Mouse (Mus musculus) ES-CJ7 (cell line): ENCODE measurements at regions not wholly inside any gene's neighbourhood (a gene's known extent, or its start where the extent isn't known, plus 50 kb on each side); places are given as distances from the start of the nearest gene placed in this dataset.
"Not testable (repeated sequence)": the region's sequence is repeated elsewhere in the genome, so short reads cannot be mapped to it uniquely, and the experiment has no call there.

Source experiments
- DNase-seq: peaks from one replicate; pipeline ENCODE4 v3.0.0; 2011; ENCODE audit warnings: low read depth, low spot score

GRCm38 (mm10) chr3:40368421-40368820 lies 162.7 kb upstream of the Intu start:
- no peak for DNase-seq

- no peak for DNase-seq
These were observed 159.7 kb upstream of the Intu start for GRCm38 (mm10) chr3:40371411-40371810.

DNA sequence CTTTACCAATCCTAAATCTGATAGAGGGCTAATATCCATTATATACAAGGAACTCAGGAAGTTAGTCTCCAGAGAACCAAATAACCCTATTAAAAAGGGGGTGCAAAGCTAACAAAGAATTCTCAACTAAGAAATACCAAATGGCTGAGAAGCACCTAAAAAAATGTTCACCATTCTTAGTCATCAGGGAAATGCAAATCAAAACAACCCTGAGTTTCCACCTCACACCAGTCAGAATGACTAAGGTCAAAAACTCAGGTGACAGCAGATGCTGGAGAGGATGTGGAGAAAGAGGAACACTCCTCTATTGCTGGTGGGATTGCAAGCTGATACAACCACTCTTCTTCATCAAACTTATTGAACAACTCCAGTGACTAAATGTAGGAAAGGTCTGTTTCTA lies 154.9 kb upstream of the Intu start:
- DNase-seq = not testable (repeated sequence)

GRCm38 (mm10) chr3:40377416-40377815 lies 153.7 kb upstream of the Intu start:
- DNase-seq = no peak

DNA sequence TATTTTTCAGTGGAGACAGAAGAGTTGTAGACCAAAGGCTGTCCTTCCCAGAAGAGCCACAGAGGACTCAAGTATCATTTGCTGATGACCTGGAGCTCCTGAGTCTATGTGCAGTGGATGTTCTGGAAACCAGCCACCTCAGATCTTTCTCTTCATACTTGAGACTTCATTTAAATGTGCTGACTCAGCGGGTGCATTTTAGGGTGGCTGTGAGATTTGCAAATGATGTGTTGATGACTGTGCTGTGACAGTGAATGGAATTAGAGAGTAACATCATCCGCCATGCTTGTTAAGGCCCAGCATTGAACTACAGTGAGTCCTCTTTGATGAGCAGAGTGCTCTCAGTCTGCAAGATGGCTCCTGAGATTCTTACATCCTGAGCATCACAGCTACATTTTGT lies 152.0 kb upstream of the Intu start:
- no peak for DNase-seq

GRCm38 (mm10) chr3:40391631-40392030 lies 139.5 kb upstream of the Intu start:
- DNase-seq = peak; percentile 82

GRCm38 (mm10) chr3:40398184-40398583 lies 132.9 kb upstream of the Intu start:
- no peak for DNase-seq

DNA sequence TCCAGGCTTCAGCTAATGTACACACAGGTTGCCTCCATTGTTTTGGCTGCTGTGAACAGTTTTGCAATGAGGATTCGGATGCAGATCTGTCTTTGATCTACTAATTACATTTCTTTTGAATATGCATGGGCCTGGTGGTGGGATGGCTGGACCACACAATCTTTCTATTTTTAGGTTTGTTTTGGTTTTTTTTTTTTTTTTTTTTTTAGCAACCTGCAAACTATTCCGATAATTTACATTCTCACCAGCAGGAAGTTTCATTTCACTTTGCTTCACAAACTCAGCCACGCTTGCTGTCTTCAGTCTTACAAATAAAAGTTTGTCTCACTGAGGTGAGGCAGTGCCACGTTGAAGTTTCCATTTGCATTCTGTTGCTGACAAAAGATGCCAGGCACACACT lies 127.7 kb upstream of the Intu start:
- no peak for DNase-seq

DNA sequence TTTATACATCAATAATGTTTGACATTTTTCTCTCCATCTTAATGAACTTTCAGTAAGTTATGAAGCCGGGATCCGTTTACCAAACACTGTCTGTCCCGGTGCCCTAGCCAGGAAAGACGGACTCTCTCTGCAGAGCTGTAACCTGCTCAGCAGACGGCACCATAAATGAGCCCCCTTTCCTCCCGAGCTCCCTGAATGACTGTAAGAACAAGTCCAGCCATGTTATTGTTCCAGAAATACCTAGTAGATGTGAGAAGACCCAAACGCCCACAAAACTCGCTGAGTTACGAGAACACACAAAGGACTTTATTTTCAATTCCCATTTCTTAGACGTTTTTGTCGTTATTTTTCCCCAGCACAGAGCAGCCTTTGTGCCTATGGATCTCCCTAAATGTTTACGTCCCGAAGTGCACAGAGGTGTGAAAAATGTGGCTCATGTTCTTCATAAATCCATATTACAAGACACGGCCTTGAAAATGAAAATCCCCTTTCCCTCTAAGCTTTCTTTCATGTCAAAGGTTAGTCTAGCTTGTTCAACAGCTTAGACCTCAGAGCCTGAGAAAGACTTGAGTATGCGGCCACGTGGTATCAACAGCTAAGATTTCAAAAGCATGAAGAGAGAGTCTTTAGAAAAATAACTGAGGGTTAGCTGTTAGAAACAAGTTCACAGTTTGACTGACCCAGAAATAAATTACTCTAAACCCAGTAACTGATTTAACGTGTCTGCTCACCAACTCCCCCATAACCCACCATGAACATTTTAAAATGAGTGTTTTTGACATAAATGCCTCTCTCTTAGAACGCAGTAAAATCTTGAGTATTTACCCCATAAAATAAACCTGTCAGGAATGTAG lies 125.8 kb upstream of the Intu start:
- DNase-seq = no peak

GRCm38 (mm10) chr3:40405949-40406236 lies 125.2 kb upstream of the Intu start:
- no peak for DNase-seq

- DNase-seq = no peak
These were observed 122.1 kb upstream of the Intu start for GRCm38 (mm10) chr3:40408921-40409488.

DNA sequence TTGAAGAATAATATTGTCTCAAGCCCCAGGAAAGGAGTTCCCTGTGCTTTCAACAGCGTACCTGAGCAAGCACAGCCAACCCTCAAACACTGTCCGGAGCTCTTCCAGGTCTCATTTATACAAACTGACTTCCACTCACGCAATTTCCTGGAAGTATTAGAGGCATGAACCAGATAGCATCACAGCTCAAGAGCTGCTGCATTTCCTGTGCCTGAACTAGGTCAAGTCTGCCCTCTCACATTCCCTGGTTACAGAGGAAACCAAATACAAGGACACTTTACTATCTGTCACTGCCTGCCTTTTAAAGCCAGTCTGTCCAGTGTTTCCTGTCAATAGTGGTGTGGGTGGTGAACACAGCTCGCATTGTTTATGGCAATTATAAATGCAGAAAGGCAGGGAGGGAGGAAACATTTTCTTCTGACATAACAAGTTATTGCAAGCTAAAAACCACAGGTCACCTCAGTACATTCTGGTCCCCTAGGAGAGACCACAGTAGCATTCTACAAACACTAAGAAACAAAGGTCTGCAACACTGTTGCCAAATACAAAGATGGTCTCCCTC lies 120.3 kb upstream of the Intu start:
- DNase-seq = no peak

DNA sequence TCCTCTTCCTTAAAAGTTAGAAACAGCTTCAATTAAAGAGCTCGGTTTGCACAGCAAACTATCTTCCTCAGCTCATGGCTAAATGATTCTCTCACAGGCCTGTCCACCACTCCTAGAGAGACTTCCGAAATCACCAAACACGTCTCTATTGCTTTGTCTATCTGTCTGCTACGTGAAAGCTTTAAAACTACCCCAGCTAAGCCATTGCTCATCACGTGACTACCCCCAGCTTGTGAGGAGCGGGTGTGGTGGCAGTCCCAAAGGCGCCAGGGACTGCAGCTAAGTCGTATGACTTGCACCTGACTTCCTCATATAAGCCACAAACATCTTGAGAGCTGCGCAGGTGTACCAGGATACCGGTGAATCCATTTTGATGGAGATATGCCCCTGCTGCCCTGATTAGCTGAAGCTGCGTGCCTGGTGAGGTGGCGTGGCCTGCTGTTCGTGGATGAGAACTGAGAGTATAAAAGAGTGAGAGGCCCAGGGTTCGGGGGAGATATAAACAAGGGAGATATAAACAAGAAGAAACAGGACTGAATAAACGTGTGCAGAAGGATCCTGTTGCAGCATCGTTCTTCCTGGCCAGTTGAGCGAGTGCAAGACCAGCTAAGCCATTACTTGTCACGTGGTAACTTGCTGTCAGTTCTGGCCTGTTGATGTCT lies 105.8 kb upstream of the Intu start:
- DNase-seq = not testable (repeated sequence)

GRCm38 (mm10) chr3:40426070-40426469 lies 105.0 kb upstream of the Intu start:
- DNase-seq = no peak

GRCm38 (mm10) chr3:40428021-40428420 lies 103.1 kb upstream of the Intu start:
- DNase-seq = no peak

- DNase-seq = no peak
These were observed 92.8 kb upstream of the Intu start for GRCm38 (mm10) chr3:40438251-40438650.

DNA sequence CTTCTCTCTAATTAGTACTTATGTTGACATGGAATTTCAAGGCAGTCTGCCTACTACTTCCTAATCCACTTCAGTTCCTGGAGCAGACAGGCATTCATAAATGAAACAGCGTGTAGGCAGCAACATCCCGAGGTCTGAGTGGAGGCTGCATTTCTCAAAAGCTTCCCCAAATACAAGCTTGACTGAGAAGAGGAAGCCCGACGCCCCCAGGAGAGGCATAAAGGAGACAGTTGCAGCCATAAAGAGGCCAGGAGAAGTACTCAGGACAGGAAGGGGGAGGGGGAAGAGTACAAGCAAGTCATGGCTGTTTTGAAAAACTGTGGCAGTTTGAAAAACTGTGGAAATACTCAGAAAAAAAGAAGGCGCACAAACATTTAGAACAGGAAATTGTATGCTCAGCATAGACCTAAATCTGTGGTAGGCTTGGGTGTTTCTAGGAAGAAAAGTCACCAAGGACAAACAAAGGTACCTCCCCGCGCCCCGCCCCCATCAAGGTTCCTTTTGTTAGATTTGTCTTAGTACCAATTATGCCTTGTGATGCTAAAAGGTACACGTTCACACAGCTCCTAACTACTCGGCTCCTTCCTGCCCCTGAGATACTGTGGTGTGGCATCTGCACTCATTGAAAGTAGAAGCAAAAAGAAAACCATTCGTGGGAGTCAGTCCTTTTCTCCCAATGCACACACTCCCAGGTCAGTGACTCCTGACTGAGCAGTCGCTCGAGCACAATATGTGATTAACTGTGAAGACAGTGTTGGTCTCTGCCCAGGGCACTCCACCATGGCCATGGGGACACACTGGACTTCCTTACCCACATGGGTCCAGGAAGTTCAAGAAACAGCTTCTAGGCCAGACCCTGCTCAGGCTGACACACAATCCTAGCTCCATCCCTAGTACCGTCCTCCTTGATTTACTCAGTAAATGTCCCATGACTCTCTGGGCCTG lies 89.7 kb upstream of the Intu start:
- peak; percentile 60 for DNase-seq

- peak; percentile 65 for DNase-seq
These were observed 87.1 kb upstream of the Intu start for GRCm38 (mm10) chr3:40443788-40444595.

GRCm38 (mm10) chr3:40452958-40453357 lies 78.1 kb upstream of the Intu start:
- DNase-seq = no peak

- peak; percentile 40 for DNase-seq
These were observed 77.5 kb upstream of the Intu start for GRCm38 (mm10) chr3:40453552-40453951.

GRCm38 (mm10) chr3:40456070-40456469 lies 75.0 kb upstream of the Intu start:
- peak; percentile 83 for DNase-seq
